Mouse (Mus musculus) bone marrow, adult 2 months (tissue): ENCODE measurements around the gene Vmn2r16.

Source experiments
- CTCF ChIP-seq: fragments of 200-500 bp; IDR thresholded peaks from 2 replicates; pipeline ENCODE4 v1.5.1; 2011; ENCODE audit warnings: low read length, control low read depth; ENCODE audit not compliant: control insufficient read depth, insufficient read depth
- POLR2A ChIP-seq: fragments of 200-500 bp; IDR thresholded peaks from 2 replicates; pipeline ENCODE4 v1.6.1; 2011; ENCODE audit warnings: low read depth, mild to moderate bottlenecking, control low read depth, low read length, borderline replicate concordance; ENCODE audit not compliant: control insufficient read depth

DNA sequence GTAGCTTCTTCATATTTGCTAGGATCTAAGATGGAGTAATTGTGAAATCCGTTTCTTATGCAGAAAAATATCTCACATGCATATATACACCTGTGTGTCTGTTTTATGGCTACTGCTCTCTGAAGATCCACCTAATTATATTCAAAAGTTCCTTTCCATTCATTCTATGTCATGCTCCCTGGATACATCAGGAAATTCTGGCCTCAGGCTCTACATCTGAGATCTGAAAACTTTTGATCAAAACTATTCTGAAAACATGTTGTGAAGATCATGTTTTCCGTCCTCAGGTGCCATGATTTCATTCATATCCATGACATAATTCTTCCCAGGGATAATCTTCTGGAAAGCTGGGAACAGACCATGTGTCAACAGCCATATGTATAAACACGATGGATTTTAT is 32.4 kb upstream of the Vmn2r16 start, which contains the start of gene Vmn2r15:
- TF ChIP-seq CTCF = no peak
- no peak for TF ChIP-seq POLR2A
